Mouse (Mus musculus) forebrain, embryonic 14.5 days (tissue): ENCODE measurements around the gene Hist1h1c. TPM values are rescaled to one million over a fixed set of nuclear protein-coding genes. Genes with fewer than 3 reads are reported as not detected.
"Not testable (repeated sequence)": the region's sequence is repeated elsewhere in the genome, so short reads cannot be mapped to it uniquely, and the experiment has no call there.

Source experiments
- ATAC-seq: fragments of 200-750 bp; cut with Nextera tagmentation; 2 replicates; pipeline ENCODE4 v1.8.0; 2017; ENCODE audit warnings: mild to moderate bottlenecking, moderate library complexity
- DNase-seq: peaks from one replicate; pipeline ENCODE4 v3.0.0-alpha.2; 2015; ENCODE audit warnings: low spot score
- H3K27ac ChIP-seq: fragments of 300-500 bp; sonication (generic); 2 replicates; pipeline ENCODE4 v1.5.1; 2014; ENCODE audit warnings: low read depth, mild to moderate bottlenecking, control low read depth, low read length, moderate library complexity
- H3K27me3 ChIP-seq: fragments of 300-500 bp; sonication (generic); replicated peaks from 2 replicates; pipeline ENCODE4 v1.6.1; 2014; ENCODE audit warnings: low read length, control low read depth, mixed read lengths; ENCODE audit not compliant: control insufficient read depth, insufficient read depth
- H3K36me3 ChIP-seq: fragments of 300-500 bp; sonication (generic); 2 replicates; pipeline ENCODE4 v1.6.1; 2014; ENCODE audit warnings: low read length, control low read depth; ENCODE audit not compliant: control insufficient read depth, insufficient read depth
- H3K4me1 ChIP-seq: fragments of 300-500 bp; sonication (generic); 2 replicates; pipeline ENCODE4 v1.6.1; 2014; ENCODE audit warnings: antibody characterized with exemption, low read length, control low read depth; ENCODE audit not compliant: control insufficient read depth, insufficient read depth
- H3K4me2 ChIP-seq: fragments of 300-500 bp; sonication (generic); 2 replicates; pipeline ENCODE4 v1.6.1; 2014; ENCODE audit warnings: mild to moderate bottlenecking, control low read depth, low read length
- H3K4me3 ChIP-seq: fragments of 300-500 bp; sonication (generic); 2 replicates; pipeline ENCODE4 v1.5.1; 2014; ENCODE audit warnings: low read depth, low read length, control low read depth
- H3K9ac ChIP-seq: fragments of 300-500 bp; sonication (generic); 2 replicates; pipeline ENCODE4 v1.6.1; 2014; ENCODE audit warnings: mild to moderate bottlenecking, low read length, control low read depth, moderate library complexity
- H3K9me3 ChIP-seq: fragments of 300-500 bp; sonication (generic); replicated peaks from 2 replicates; pipeline ENCODE4 v1.6.1; 2016; ENCODE audit warnings: low read length, control low read depth, mixed read lengths; ENCODE audit not compliant: control insufficient read depth
- WGBS: fragments of 180-500 bp; shearing (Covaris S2); extraction: QIAGEN DNeasy Blood & Tissue Kit; methylation state at CpG from one replicate; pipeline ENCODE4 v1.1.7; 2014; 5-methylcytosine and 5-hydroxymethylcytosine counted together
- microRNA-seq: library from miRNA; unstranded; fragments of <30 nt; microRNA quantifications from one replicate; pipeline ENCODE4, GENCODE M21; 2016
- polyA plus RNA-seq: library from polyadenylated mRNA; unstranded; fragments of >200 nt; fragmentation: Nextera tagmentation; extraction: Ambion mirVana; gene quantifications from 2 replicates; pipeline ENCODE4 v1.2.1, GENCODE M21; 2014

Hist1h1c gene
- polyA plus RNA-seq, 1 experiment from 2014 or later: 25.2 TPM

DNA sequence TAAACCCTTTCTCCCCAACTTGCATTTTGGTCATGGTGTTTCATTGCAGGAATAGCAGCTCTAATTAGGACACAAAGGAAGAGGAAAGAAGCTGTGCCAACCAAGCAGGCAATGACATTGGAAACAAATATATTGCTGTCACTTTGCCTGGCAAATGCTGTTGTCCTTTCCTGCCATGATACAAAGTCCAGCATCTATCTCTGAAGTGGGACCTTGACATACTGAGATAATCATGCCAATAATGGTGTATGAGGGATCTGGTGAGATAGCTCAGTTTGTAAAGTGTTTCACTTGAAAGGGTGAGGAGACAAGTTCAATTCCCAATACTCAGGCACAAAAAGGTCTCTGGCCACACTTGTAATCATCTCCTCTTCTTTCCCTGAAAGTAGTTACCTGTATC lies 28.2 kb downstream of the Hist1h1c start:
- Histone ChIP-seq H3K27ac (no peak overlapping the region), H3K4me1 (peaks cover 16% of the 10 kb centered on the region), H3K4me3 (no peak overlapping the region), H3K4me2 (no peak overlapping the region), H3K9me3 (no peaks in the 10 kb centered on the region), H3K36me3 (no peaks in the 10 kb centered on the region), H3K9ac (no peak overlapping the region), H3K27me3 (no peaks in the 10 kb centered on the region)
- ATAC-seq (no peak), DNase-seq (no peak)

DNA sequence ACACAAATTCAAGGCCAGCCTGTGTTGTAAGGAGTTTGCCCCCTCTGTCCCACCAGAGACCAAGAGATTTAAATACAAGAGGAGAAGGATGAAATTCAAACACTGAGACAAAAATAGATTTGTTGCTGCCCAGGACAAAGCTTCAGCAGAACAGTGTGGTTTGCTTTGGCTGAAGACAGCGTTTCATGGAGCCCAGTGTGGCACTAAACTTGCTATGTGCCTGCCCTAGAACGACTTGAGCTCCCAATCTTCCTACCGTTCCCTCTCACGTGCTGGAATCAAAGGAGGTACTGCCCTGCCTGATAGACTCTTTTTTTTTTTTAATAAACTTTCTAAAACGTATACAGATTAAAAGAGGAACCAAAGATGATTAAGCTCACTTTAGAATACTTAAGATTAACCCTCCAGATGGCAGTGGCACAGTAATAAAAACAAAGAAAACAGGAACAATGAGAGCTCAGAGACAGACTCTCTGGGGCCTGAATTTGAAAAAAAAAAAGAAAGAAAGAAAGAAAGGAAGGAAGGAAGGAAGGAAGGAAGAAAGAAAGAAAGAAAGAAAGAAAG lies 30.3 kb downstream of the Hist1h1c start:
- Histone ChIP-seq H3K9ac (no peak overlapping the region), H3K36me3 (no peaks in the 10 kb centered on the region), H3K9me3 (no peaks in the 10 kb centered on the region), H3K4me3 (no peak overlapping the region), H3K4me2 (no peak overlapping the region), H3K27me3 (no peaks in the 10 kb centered on the region), H3K4me1 (peaks cover 8% of the 10 kb centered on the region), H3K27ac (no peak overlapping the region)
- 31% methylated on average over 5 of the region's 5 CpGs for WGBS
- no peak for ATAC-seq
- no peak for DNase-seq

DNA sequence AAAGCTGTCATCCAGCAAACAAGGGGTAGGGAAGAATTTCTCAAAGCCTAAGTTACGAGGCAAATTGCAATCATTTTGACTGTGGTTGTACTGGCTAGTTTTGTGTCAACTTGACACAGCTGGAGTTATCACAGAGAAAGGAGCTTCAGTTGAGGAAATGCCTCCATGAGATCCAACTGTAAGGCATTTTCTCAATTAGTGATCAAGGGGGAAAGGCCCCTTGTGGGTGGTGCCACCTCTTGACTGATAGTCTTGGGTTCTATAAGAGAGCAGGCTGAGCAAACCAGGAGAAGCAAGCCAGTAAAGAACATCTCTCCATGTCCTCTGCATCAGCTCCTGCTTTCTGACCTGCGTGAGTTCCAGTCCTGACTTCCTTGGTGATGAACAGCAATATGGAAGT lies 31.0 kb downstream of the Hist1h1c start, which contains the start of gene Trim38:
Gene Trim38, plus strand, starts transcription at position 301 of the 400 bp plus-strand sequence.
- 78% methylated on average over 2 of the region's 2 CpGs for WGBS
- H3K9me3 ChIP-seq, DNase-seq, ATAC-seq, H3K9ac ChIP-seq, H3K27ac ChIP-seq, H3K27me3 ChIP-seq, H3K4me3 ChIP-seq, H3K4me1 ChIP-seq, H3K36me3 ChIP-seq, H3K4me2 ChIP-seq: not testable (repeated sequence)

DNA sequence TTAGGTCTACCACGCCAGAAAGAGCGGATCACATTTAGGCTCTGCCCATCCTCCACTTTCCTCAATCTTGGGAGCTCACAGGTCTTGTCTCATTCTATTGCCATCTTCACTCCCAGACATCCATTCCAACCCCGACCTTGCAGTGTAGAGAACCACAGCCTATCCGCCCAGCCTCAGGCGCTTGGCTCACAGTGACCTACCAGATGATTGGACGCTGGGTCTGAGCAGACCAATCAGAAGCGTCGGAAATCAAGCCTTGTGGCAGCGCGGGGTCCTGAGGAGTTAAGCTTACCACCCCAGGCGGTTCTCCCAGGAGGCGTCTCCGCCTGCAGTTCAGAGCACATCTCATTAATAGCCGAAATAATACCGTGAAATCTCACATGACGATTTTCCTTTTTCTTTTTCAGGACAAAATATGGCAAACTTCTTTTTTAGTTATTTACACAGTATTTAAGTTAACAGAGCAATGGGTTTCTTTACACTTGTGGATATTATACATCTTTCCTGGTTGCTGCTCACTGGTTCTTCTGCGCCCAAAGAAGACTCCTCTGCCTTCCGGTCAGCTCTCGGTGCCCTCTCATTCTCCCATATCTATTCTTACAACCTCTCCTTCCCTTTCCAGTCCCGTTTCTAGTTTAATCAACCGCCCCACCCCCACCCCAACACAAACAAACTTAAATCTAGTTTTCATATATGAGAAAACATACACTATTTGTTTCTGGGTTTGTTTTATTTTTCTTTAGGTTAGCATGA lies 34.1 kb downstream of the Hist1h1c start:
- peak; percentile 87 for ATAC-seq
- peak; percentile 69 for DNase-seq
- Histone ChIP-seq H3K4me1 (no peaks in the 10 kb centered on the region), H3K27ac (no peak overlapping the region), H3K9me3 (no peaks in the 10 kb centered on the region), H3K27me3 (no peaks in the 10 kb centered on the region), H3K4me2 (peak overlapping the region; percentile 30), H3K4me3 (no peak overlapping the region), H3K9ac (no peak overlapping the region), H3K36me3 (no peaks in the 10 kb centered on the region)
- 24% methylated on average over 21 of the region's 21 CpGs for WGBS

DNA sequence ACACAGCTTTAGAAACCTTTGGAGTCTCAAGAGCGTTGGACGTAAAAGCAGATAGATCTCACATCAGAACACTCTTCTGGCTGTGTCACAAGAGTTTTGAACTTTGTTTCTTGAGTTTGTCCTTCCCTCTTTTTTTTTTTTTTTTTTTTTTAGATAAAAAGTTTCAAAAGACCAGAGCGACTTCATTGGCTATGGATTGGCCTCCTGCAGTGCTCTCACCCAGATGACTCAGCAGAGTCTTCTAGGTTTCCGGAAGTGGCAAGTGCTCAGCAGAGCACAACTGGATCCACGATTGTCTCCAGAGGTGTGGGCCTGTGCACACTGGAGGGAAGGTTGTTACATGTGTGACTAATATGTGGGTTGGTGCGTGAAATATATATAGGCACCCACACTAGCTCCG lies 39.7 kb downstream of the Hist1h1c start:
- Histone ChIP-seq H3K9ac (no peak overlapping the region), H3K4me1 (no peaks in the 10 kb centered on the region), H3K27ac (no peak overlapping the region), H3K4me3 (no peak overlapping the region), H3K36me3 (no peaks in the 10 kb centered on the region), H3K4me2 (no peak overlapping the region), H3K9me3 (no peaks in the 10 kb centered on the region), H3K27me3 (no peaks in the 10 kb centered on the region)
- no peak for DNase-seq
- 92% methylated on average over 7 of the region's 7 CpGs for WGBS
- no peak for ATAC-seq

DNA sequence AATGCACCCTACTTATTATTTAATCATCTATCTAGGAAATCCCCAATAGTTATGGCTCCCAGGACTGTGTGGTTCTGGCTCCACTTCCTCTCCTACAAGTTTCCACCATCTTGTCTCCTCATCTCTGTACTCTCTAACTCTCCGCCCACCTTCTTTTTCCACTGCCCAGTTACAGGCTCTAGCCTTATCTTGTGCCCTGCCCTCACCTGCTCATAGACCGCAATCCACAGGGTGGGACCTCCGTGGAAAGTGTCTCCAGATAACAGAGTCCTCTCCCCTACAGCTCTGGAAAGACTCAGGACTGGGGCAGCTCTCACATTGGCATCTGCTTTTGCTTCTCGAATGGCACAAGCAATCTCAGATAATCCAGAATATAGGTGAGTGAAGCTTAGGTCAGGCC lies 40.4 kb downstream of the Hist1h1c start:
- H3K4me3 ChIP-seq: no peak overlapping the region
- no peak for ATAC-seq
- H3K9me3 ChIP-seq: no peaks in the 10 kb centered on the region
- no peak overlapping the region for H3K9ac ChIP-seq
- H3K4me2 ChIP-seq: no peak overlapping the region
- no peaks in the 10 kb centered on the region for H3K36me3 ChIP-seq
- no peaks in the 10 kb centered on the region for H3K27me3 ChIP-seq
- H3K27ac ChIP-seq: no peak overlapping the region
- H3K4me1 ChIP-seq: no peaks in the 10 kb centered on the region
- no peak for DNase-seq
- 92% methylated on average over 4 of the region's 4 CpGs for WGBS

Small RNAs within 50 kb of the gene (microRNA-seq; reads per million reads assigned to microRNA genes)
- not detected for gene Gm44314
- gene Gm44484: not detected

Other genes starting within 250 kb of the Hist1h1c start
- 0.10 TPM in 1 of 2 replicates, not detected in the other for gene Btn2a2, start 250.0 kb upstream of the Hist1h1c start, polyA plus RNA-seq
- 4.3 and 7.1 TPM in 2 replicates for gene Hist1h4h, start 207.8 kb upstream of the Hist1h1c start, polyA plus RNA-seq
- gene Hist1h2af, start 204.9 kb upstream of the Hist1h1c start, polyA plus RNA-seq: 1.9 and 4.4 TPM in 2 replicates
- gene Hist1h3g, start 203.4 kb upstream of the Hist1h1c start, polyA plus RNA-seq: 2.2 and 5.3 TPM in 2 replicates
- 0.30 and 0.32 TPM in 2 replicates for gene Hist1h2bh, start 195.4 kb upstream of the Hist1h1c start, polyA plus RNA-seq
- gene Hist1h3f, start 194.8 kb upstream of the Hist1h1c start, polyA plus RNA-seq: 0.62 and 0.89 TPM in 2 replicates
- gene Hist1h4f, start 187.2 kb upstream of the Hist1h1c start, polyA plus RNA-seq: not detected in 2 replicates
- 0.36 and 0.52 TPM in 2 replicates for gene Hist1h1d, start 185.5 kb upstream of the Hist1h1c start, polyA plus RNA-seq
- gene Hist1h3e, start 176.4 kb upstream of the Hist1h1c start, polyA plus RNA-seq: 3.4 and 5.7 TPM in 2 replicates
- 65.4 and 105 TPM in 2 replicates for gene Hist1h2ae, start 167.6 kb upstream of the Hist1h1c start, polyA plus RNA-seq
- gene Hist1h2bg, start 167.4 kb upstream of the Hist1h1c start, polyA plus RNA-seq: 2.3 and 4.3 TPM in 2 replicates
- gene Hist1h2bf, start 164.6 kb upstream of the Hist1h1c start, polyA plus RNA-seq: 1.2 and 3.9 TPM in 2 replicates
- 2.2 and 3.2 TPM in 2 replicates for gene Hist1h2ad, start 164.4 kb upstream of the Hist1h1c start, polyA plus RNA-seq
- gene Hist1h3d, start 163.0 kb upstream of the Hist1h1c start, polyA plus RNA-seq: 5.8 and 5.9 TPM in 2 replicates
- 61.0 and 106 TPM in 2 replicates for gene Hist1h4d, start 157.2 kb upstream of the Hist1h1c start, polyA plus RNA-seq
- gene Hist1h2be, start 117.7 kb upstream of the Hist1h1c start, polyA plus RNA-seq: 1.2 and 1.8 TPM in 2 replicates
- 12.2 and 17.8 TPM in 2 replicates for gene Hist1h1e, start 116.2 kb upstream of the Hist1h1c start, polyA plus RNA-seq
- gene Hist1h2ac, start 54.9 kb upstream of the Hist1h1c start, polyA plus RNA-seq: 0.91 and 1.3 TPM in 2 replicates
- gene Hist1h2bc, start 54.6 kb upstream of the Hist1h1c start, polyA plus RNA-seq: 32.2 and 39.5 TPM in 2 replicates
- gene Hist1h1t, start 43.0 kb upstream of the Hist1h1c start, polyA plus RNA-seq: not detected in 2 replicates
- 2.9 and 6.5 TPM in 2 replicates for gene Hist1h4c, start 40.4 kb upstream of the Hist1h1c start, polyA plus RNA-seq
- gene Hfe, start 28.0 kb upstream of the Hist1h1c start, polyA plus RNA-seq: 3.5 and 4.7 TPM in 2 replicates
- gene Hist1h3c, start 6.8 kb downstream of the Hist1h1c start, polyA plus RNA-seq: 2.4 and 5.9 TPM in 2 replicates
- 1.3 and 1.5 TPM in 2 replicates for gene Hist1h2bb, start 7.9 kb downstream of the Hist1h1c start, polyA plus RNA-seq
- 27.8 and 49.2 TPM in 2 replicates for gene Hist1h2ab, start 12.3 kb downstream of the Hist1h1c start, polyA plus RNA-seq
- 2.3 and 9.6 TPM in 2 replicates for gene Hist1h3b, start 13.5 kb downstream of the Hist1h1c start, polyA plus RNA-seq
- 3.5 and 4.7 TPM in 2 replicates for gene Hist1h4b, start 18.2 kb downstream of the Hist1h1c start, polyA plus RNA-seq
- 0.97 TPM in 1 of 2 replicates, not detected in the other for gene Hist1h4a, start 22.4 kb downstream of the Hist1h1c start, polyA plus RNA-seq
- gene Hist1h3a, start 23.6 kb downstream of the Hist1h1c start, polyA plus RNA-seq: 2.0 and 4.7 TPM in 2 replicates
- 2.3 and 2.4 TPM in 2 replicates for gene Hist1h1a, start 24.9 kb downstream of the Hist1h1c start, polyA plus RNA-seq
- not detected in 2 replicates for gene Trim38, start 31.1 kb downstream of the Hist1h1c start, polyA plus RNA-seq
- gene Slc17a2, start 68.2 kb downstream of the Hist1h1c start, polyA plus RNA-seq: not detected in 2 replicates
- not detected in 2 replicates for gene Slc17a3, start 100.6 kb downstream of the Hist1h1c start, polyA plus RNA-seq
- gene Slc17a1, start 128.9 kb downstream of the Hist1h1c start, polyA plus RNA-seq: not detected in 2 replicates
- gene Slc17a4, start 176.2 kb downstream of the Hist1h1c start, polyA plus RNA-seq: not detected in 2 replicates
- not detected in 2 replicates for gene Hist1h2ba, start 195.3 kb downstream of the Hist1h1c start, polyA plus RNA-seq
- not detected in 2 replicates for gene Hist1h2aa, start 195.7 kb downstream of the Hist1h1c start, polyA plus RNA-seq